Mouse (Mus musculus) right cerebral cortex, adult 2 months (tissue): ENCODE data around the gene Skint11.
"Not testable (repeated sequence)": the region's sequence is repeated elsewhere in the genome, so short reads cannot be mapped to it uniquely, and the experiment has no call there.

ENCODE experiments used
- DNase-seq, 2 experiments: peaks; one replicate each; pipeline ENCODE4 v3.0.0; 2021 to 2022; ENCODE audit warnings: low spot score in 2 of 2

Skint11 gene

DNA sequence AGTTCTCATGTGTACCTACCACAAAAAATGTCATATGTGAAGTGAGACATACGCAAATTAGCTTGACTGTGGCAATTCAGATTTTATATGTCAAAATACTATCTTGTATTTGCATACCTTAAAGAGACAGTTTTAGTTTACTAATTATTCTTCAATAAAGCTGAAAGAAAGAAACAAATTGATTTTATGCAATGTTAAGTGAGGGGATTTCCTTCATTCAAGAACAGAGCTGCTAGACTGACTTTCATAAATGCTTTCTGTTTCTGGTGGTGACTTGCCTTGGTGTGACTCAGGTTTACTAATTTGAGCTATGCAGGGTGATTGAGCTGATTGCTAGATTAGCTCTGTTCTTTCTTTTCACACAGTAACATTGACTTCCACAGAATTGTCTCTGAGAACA is at the start of gene Skint11:
TSS of gene Skint11 (plus strand) at position 301 of the 400 bp plus-strand sequence.
- no peak for DNase-seq

DNA sequence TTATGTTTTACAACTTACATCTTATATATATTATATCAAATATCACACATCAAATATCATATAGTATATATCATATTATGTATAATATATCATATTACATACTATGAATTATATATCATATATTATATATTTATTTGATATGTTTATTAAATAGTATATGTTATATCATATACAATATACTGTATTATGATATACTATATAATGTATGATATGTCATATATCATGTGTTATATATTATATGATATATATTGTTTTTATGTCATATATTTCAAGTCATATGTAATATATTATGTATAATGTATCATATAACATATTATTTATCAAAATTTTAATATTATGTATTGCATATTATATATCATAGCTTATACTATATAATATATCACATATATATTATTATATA is 2.0 kb upstream of the Skint11 start:
- no peak for DNase-seq

DNA sequence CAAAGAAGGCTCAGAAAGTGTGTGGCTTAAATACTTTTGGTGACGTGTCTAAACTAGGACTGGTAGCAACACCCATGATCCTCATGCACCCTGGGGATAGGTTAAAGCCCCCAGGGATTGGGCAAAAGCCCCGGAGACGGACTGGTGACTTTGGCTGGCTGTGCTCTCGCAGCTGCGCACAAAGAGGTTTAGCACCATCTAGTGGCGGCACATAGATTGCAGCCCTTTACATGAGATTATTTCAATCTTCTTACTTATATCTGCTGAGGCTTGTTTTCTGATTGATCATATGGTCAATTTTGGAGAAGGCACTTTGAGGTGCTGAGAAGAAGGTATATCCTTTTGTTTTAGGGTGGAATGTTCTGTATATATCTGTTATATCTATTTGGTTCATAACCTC is 9.7 kb downstream of the Skint11 start:
- DNase-seq: peak in 1 of 2 experiments; percentile 0

DNA sequence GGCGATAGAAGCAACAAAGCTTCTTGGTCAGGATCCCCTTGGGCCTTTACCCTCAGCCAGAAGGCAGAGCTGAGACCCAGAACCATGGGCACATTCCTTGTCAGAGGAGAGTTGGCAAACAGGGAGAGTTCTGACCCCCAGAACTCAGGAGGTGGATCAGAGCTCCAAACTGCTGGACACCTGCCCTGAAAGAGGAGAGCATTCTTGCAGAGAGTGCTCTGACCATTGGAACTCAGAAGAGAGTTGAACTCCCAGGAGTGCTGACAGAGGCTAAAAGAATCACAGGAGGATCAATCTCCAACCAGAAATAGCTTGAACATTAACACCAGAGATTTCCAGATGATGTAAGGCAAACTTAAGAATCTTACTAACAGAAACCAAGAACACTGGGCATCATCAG is 93.7 kb downstream of the Skint11 start:
- DNase-seq: not testable (repeated sequence)
